Mouse (Mus musculus) E14TG2a.4 (cell line): ENCODE measurements around the gene Anks6.

Source experiments
- CTCF ChIP-seq: conservative IDR thresholded peaks from 2 replicates; pipeline ENCODE4 v1.5.1; 2014; ENCODE audit warnings: low read length
- NANOG ChIP-seq: IDR thresholded peaks from 2 replicates; pipeline ENCODE4 v1.6.1; 2014; ENCODE audit warnings: borderline replicate concordance, low read length, mixed read lengths

DNA sequence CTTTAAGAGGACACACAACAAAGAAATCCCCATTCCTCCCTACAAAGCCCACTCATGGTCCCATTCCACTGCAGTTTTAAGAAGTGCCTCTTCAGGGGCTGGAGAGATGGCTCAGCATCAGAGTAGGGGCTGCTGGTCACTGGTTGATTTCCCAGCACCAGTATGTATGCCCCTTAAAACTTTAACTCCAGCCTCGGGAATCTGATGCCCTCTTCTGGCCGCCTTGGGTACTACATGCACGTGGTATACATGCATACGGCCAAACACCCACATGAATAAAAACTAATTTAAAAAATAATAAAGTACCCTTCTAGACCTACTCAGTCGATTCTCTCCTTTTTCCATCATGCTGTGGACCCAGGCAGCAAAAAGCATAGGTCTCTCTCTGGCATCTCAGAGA, 36.7 kb downstream of the Anks6 start:
- TF ChIP-seq CTCF, result peak; percentile 69
- no peak for TF ChIP-seq NANOG
